Mouse (Mus musculus) ovary, postnatal 10 days (tissue): ENCODE data around the gene 6030408B16Rik.
"Not testable (repeated sequence)": the region's sequence is repeated elsewhere in the genome, so short reads cannot be mapped to it uniquely, and the experiment has no call there.

Experiments used
- DNase-seq: peaks from one replicate; pipeline ENCODE4 v3.0.0; 2022; ENCODE audit warnings: low spot score

The 6030408B16Rik gene

DNA sequence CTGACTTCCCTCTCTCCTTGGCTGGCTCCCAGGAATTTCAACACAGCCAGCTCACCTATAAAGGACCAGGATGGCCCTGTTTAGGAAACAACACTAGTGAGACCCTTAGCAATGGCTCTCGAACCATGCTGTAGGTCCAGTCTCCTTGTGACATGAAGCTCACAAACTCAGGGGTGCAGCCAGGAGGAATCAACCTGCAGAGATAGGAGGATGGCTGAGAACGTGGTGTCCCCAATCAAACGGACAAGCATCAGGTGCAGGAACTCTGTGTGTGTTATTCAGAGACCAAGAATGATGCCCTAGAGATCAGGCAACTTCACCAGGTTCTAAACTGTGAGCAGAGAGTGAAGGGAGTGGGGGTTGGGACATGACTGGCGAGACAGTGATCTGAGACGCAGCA, 29.1 kb downstream of the 6030408B16Rik start:
- DNase-seq = no peak

GRCm38 (mm10) chr15:101322640-101323039, 29.6 kb downstream of the 6030408B16Rik start:
- DNase-seq = no peak

DNA sequence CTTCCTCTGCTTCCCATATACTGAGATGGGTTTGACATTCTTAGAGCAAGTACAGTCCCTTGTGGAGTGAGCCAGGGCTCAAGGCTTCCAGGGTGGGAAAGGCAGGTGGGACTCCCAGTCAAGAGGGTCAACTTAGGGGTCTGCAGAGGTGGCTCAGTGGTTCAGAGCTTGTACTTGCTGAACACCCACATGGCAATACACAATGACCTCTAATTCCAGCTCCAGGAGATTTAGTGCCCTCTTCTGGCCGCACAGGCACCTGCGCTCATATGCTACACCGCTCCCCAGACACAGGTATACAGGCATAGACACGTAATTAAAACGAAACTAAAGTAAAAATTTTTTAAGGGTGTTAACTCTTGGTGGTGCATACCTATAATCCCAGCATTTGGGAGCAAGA, 30.5 kb downstream of the 6030408B16Rik start:
- DNase-seq = no peak

DNA sequence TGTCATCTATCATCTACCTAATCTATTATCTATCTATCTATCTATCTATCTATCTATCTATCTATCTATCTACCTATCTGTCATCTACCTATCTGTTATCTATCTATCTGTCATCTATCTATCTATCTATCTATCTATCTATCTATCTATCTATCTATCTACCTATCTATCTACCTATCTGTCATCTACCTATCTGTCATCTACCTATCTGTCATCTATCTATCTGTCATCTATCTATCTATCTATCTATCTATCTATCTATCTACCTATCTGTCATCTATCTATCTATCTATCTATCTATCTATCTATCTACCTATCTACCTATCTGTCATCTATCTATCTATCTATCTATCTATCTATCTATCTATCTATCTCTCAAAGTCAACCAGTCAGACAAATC, 31.4 kb downstream of the 6030408B16Rik start:
- not testable (repeated sequence) for DNase-seq

GRCm38 (mm10) chr15:101325991-101326534, 33.1 kb downstream of the 6030408B16Rik start:
- DNase-seq = no peak

DNA sequence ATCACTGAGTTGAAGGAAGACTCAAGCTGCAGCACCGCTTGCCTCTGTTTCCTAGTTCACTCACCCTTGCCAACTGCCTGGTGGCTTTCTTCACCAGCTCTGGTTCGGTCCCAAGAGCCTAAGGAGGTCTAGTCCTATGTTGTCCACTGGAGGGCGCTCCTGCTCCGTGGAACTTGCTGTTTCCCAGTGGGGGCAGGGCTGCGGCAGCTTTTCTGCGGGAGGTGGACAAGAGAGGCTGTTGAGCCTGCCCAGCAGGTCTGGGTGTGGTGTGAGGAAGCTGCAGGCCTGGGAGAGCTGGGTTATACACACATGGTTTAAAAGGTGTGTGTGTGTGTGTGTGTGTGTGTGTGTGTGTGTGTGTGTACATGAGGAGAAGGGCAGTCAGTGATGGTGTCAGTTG, 34.3 kb downstream of the 6030408B16Rik start:
- DNase-seq = peak; percentile 80

DNA sequence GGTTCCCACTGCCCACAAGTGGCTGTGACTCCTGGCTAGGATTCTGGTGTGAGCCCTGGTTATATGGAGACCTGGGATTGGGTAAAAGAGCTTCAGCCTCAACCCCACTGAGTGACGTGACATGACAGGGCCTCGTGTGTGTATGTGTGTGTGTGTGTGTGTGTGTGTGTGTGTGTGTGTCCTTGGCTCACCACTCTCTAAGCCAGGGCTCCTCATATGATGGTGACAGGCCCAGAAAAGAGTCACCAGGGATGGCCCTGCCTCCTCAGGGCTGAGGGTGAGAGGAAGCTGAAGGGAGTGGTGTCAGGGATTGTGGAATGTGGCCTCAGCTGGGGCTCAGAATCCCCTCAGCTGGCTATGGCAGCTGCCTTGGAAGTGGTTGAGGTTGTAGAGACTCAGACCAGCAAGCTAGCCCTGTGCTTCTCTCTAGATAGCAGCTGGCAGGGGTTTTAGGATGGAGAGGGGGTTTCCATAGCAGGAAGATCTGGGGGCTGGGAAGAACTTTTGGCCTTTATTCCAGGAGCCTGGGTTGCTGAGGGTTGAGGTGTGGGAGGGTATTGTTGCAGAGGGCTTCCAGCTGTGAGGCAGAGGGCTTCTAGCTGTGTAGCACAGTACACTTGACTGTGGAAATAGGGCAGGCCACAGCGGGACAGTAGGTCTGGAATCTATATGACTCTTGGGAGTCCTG, 36.0 kb downstream of the 6030408B16Rik start:
- DNase-seq = no peak

- no peak for DNase-seq
Observed at GRCm38 (mm10) chr15:101329564-101329892, 36.5 kb downstream of the 6030408B16Rik start.

GRCm38 (mm10) chr15:101331090-101331489, 38.1 kb downstream of the 6030408B16Rik start:
- DNase-seq = no peak

DNA sequence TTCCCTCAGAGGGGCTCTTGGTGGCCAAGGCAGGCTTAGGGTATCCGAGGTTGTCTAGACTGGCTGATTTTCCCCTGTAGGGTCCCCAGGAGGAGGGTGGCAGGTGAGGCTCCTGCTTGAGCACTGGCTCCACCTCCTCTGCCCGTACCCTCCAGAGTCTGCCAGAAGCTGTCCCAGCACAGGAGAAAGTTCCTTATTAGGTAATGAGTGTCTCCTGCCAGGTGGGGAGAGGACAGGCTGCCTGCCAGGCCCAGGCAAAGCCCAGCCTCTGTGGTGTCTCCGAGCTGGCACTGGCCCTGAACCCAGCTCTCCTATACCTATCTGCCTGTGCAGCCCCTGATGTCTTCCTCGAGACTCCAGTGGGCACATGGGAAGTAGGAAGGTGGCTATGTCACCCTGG, 39.4 kb downstream of the 6030408B16Rik start:
- DNase-seq = no peak

GRCm38 (mm10) chr15:101333165-101333564, 40.2 kb downstream of the 6030408B16Rik start:
- no peak for DNase-seq

DNA sequence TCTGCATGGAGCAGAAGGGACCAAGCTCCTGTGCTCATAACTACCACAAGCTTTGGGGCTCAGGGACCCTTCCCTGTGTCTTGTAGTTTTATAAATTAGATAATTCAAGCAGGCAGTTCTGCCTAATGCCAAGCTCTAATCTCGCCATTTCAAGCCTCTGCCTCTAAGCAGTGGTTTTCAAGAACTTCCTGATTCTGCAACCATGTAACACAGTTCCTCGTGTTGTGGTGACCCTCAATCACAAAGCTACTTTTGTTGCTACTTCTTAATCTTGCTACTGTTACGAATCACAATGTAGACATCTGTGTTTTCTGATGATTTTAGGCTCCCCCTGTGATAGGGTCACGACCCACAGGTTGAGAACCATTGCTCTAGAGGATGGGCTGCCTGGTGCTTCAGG, 40.6 kb downstream of the 6030408B16Rik start:
- DNase-seq = no peak

- no peak for DNase-seq
Observed at GRCm38 (mm10) chr15:101336474-101337174, 43.6 kb downstream of the 6030408B16Rik start.

DNA sequence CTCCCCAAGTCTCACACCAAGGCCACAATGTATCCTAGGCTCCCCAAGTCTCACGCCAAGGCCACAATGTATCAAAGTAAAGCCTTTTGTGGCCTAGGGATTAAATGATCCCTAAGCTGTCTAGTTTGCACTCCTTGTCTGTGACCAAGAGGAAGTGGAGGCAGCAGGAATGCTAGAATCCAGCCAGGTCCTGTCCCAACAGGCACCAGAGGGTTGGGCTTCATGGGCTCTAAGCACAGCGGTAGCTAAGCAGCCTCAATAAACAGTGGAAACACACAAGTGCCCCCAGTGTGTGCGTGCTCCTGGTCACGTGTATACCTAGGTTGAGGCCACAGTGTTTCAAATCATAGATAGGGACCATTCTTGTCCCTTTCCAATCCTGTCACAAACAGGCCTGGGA, 45.3 kb downstream of the 6030408B16Rik start:
- no peak for DNase-seq

GRCm38 (mm10) chr15:101339537-101339936, 46.5 kb downstream of the 6030408B16Rik start:
- peak; percentile 59 for DNase-seq

DNA sequence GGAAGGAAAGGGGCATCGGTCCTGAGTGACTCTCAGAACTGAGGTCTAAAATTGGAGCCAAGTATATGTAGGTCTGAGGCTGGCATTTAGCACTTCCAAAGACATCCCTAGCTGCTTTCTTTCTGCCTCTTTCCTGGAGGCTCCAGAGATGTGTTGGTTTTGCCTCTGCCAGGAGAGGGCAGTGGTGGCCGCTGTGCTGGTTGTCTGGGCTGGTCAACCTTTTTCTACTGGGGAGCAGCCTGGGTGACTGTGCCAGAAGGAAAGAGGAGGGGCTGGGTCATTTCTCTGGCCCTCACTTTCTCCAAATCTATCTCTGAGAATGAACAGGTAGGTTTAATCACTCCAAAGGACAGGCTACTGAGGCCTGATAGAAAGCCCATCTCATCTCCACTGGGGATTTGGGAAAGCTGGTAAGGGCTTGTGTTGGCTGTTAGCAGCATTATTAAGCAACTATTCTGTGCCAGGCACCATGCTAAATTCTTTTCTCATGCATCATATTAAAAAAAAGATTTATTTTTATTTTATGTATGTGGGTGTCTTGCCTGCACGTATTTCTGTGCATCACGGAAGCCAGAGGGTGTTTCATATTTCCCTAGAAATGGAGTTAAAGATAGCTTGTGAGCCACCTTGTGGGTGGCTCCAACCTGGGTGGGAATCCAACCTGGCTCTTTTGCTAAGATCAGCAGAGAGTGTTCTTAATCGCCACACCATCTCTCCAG, 48.9 kb downstream of the 6030408B16Rik start:
- DNase-seq = no peak
